Mouse (Mus musculus) spleen, postnatal 10 days (tissue): Measurements from ENCODE around the gene Adgrl2.

Experiments used
- DNase-seq, 2 experiments: peaks; one replicate each; pipeline ENCODE4 v3.0.0; 2021 to 2022; ENCODE audit warnings: low spot score in 2 of 2

Adgrl2 gene

GRCm38 (mm10) chr3:148885980-148886668, 104.2 kb downstream of the Adgrl2 start:
- DNase-seq, result no peak

DNA sequence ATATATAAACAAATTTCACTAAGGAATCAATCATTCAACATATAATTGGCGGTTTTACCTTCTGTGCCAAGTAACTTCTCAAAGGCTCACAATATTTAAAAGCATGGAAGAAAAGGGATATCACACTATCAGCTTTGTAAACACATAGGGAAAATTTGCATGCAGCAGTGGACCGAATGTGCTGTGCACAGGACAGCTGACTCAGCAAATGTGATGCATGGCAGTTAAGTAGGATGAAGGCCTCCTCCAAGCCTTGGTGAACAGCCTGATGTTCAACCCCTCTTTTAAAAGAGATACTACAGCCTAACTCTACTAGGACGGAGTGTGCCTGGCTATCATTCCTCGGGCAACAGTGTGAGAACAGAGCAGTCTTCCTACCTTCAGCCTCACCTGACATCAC, 105.2 kb downstream of the Adgrl2 start:
- no peak for DNase-seq

DNA sequence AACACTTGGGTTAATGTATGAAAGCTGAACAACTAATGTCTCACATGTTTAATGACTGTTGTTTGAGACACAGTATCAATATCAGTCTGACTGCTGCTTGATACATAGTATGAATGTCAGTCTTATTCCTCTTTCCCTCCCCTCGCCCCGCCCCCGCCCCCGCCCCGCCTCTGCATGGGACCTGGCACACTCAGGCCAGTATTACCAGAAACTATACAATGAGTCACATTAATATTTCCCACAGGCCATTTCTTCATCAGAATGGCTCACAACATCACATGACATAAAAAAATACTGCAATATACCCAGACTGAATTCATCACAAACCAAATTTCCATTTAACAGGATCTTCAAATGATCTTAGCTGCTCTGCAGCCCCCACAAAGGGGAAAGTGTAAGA, 108.9 kb downstream of the Adgrl2 start:
- DNase-seq, result no peak

DNA sequence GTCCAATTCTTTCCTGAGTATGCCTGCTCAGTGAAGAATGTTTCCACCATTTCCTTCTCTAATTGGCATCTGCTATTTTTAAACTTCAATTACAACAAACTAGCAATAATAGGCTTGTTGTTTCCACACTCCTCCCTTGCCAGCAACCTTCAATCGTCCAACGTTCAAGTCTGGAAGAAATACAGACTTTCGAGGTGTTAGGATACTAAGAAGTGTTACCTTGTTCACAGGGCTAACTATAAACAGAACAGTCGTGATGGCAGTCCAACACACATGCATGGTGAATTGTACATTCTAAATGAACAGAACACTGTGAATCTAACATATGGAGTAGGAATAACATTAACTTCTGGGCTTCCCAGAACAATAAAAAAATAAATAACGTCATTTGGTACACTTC, 117.8 kb downstream of the Adgrl2 start:
- no peak for DNase-seq

DNA sequence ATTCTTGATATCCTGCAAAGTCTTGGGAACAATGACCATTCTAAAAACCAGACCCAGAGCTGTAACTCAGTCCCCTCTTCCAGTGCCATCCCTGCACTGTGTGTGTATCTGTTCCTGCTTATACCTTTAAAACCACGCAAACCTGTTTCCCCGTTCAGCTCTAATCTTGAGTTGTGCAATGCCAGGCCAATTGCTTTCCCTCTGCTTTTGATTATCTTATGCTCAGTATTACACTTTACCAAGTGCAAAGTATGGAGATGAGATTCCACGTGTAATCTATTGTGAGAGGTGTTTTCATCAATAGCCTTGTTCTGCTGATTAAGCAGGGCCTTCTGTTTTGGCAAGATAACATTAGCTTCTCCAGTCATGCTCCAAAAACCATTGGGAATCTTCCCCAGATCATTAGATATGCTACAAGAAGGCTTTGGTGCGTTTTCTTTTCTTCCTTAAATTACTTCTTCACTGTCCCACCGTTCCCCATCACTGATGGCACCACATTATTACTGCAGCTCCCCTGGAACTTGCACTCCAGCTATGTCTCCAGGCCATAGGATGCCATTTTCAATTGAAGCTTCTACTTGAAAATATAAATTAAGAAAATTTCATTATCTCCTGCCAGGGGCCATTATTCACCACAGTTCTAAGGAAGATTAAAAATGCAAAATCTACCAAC, 118.4 kb downstream of the Adgrl2 start:
- DNase-seq, result no peak

DNA sequence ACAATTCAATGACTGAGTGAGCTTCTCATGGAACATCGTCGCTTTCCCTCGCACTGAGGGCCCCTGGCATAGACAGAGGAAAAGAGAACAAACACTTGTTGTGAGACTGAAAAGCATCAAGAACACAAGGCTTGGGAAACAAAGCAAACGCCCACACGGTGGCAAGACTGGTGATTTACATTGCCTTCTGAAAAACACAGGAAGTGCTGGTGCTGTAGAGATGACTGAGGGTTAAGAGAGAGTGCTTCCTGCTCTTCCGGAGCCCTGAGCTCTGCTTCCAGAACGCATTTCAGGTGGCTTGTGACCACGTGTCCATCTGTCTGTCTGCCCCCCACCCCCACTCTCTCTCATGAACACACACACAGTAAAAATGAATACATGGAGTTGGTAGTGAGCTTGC, 122.7 kb downstream of the Adgrl2 start:
- DNase-seq, result no peak

GRCm38 (mm10) chr3:148866633-148867032, 123.7 kb downstream of the Adgrl2 start:
- no peak for DNase-seq

GRCm38 (mm10) chr3:148866053-148866452, 124.3 kb downstream of the Adgrl2 start:
- no peak for DNase-seq

GRCm38 (mm10) chr3:148865234-148865633, 125.1 kb downstream of the Adgrl2 start:
- DNase-seq, result no peak

DNA sequence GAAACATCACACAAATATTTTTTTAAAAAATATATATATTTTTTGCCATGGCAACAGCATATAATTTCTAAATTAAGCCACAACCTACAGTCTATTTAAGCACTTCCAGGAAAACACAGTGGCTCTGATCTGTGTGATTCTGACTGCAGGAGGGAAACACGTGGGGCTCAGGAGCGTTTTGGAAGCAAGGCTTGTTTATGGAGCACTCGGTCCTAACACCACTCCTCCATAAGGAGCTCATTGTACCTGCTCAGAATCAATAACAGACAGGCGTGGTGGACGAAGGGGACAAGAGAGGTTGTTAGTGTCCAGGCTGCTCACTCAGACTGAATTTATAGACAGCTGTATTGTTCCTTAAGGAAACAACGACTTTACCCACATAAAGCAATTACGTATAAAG, 128.5 kb downstream of the Adgrl2 start:
- no peak for DNase-seq

- DNase-seq, result no peak
Observed at GRCm38 (mm10) chr3:148854306-148854910, 135.9 kb downstream of the Adgrl2 start.

- no peak for DNase-seq
Observed at GRCm38 (mm10) chr3:148853372-148853771, 137.0 kb downstream of the Adgrl2 start.

- no peak for DNase-seq
Observed at GRCm38 (mm10) chr3:148852556-148852955, 137.8 kb downstream of the Adgrl2 start.

GRCm38 (mm10) chr3:148850821-148851220, 139.5 kb downstream of the Adgrl2 start:
- DNase-seq, result no peak

DNA sequence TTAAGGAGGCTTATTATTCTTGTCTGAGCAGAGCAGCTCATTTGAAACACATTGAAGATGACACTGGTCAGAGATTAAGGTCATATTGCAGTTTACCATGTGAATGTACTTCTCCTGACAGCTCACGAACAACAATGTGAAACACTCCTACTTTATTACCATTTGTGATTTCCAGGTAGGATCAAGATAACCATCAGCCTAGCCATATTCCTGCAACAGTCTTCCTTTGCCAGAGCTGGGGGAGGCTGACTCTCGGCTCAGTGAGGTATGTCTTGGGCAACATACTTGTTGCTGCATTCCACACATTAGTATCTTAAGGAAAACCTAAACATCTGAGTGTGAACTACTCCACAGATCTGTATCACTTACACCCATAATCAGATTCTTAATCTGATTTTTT, 142.0 kb downstream of the Adgrl2 start:
- DNase-seq, result no peak

- DNase-seq, result no peak
Observed at GRCm38 (mm10) chr3:148844182-148844581, 146.2 kb downstream of the Adgrl2 start.

- no peak for DNase-seq
Observed at GRCm38 (mm10) chr3:148842533-148842932, 147.8 kb downstream of the Adgrl2 start.

GRCm38 (mm10) chr3:148838835-148839296, 151.5 kb downstream of the Adgrl2 start:
- no peak for DNase-seq

- no peak for DNase-seq
Observed at GRCm38 (mm10) chr3:148838095-148838834, 152.1 kb downstream of the Adgrl2 start.

- DNase-seq, result no peak
Observed at GRCm38 (mm10) chr3:148835136-148835535, 155.2 kb downstream of the Adgrl2 start.

DNA sequence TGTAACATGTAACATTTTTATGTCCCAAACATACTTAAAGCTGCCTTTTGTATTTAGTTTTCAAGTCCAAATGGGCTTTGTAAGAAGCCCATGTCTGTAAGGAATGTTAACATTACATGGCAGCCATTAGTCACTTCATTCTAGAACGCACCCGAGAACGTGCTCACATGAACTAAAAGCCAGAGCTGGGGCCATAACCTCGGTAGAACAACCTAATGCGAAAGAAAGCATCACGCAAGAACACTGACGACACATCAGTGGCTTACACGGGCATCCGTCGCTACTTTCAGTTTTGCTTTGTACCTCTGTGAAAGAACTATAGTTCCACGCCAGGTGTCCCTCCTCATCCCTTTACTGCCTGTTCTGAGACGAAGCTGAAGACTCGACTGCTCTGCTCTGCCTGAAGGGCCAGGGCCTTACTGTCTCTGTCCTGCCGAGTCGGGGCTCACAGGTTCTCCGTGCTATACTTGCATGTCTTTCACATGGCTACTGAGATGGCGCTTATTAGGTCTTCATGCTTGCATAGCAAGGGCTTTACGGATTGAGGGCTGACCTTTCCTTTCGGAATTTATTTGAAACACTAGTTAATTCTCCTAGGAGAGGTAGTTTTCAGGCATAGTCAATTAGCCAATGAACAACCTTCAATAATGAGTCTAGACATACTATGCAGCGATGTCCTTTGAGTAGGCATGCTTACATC, 157.1 kb downstream of the Adgrl2 start:
- no peak for DNase-seq

DNA sequence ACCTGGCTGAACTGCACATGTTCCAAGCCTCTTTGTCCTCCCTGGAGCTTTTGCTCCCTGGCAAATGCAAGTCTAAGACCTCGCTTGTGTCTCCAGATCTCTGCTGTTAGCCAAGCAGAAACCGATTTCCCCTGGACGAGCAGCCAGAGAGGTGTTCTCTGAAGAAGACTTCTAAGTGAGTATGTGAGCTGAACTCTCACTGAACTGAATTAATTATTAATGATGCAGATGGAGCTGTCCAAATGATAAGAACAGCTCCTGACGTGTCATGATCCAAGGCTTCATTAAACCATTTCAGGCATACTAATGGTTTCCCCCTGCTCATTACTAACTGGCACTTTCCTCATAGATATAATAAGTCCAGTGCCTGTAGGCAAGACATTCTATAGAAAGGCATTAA, 158.4 kb downstream of the Adgrl2 start:
- no peak for DNase-seq
